Mouse (Mus musculus) adrenal gland, postnatal 25 days (tissue): ENCODE data around the gene Mcu. TPM values are rescaled to one million over a fixed set of nuclear protein-coding genes. Genes with fewer than 3 reads are reported as not detected.

Experiments used
- DNase-seq: peaks from one replicate; pipeline ENCODE4 v3.0.0; 2021; ENCODE audit warnings: mixed read lengths
- total RNA-seq: library from RNA; stranded (reverse); gene quantifications from 2 replicates; pipeline ENCODE4 v1.2.3, GENCODE M21; 2021

Gene Mcu
- total RNA-seq, 1 experiment from 2014 or later = 52.3 TPM

DNA sequence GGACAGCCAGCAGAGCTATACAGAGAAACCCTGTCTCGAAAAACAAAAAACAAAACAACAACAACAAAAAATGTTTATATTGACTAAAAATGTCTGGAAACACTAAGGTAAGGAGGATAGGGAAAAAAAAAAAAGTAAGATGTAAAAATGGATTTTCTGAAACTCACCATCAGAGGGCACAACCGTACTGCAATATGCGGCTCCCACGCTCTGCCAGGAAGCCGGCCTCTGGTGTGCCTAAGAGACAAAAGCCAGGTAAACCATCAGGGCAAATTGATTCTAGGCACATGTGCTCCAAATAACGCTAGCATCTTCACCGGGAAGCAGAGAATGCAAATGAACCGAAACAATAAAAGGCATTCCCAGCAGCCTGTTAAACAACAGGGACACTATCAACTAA lies 125.6 kb downstream of the Mcu start:
- DNase-seq = peak; percentile 20

DNA sequence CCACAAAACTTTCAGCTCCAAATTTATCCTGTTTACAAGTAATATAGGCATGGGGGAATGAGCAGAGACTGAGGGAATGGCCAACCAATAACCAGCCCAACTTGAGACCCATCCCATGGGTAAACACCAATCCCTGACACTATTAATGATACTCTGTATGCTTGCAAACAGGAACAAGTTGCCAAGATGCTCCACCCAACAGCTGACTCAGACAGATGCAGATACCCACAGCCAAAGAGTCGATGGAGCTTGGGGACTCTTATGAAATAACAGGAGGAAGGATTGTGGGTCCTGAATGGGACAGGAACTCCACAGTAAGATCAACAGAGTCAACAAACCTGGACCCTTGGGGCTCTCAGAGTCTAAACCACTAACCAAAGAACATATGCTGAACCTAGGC lies 127.1 kb downstream of the Mcu start:
- DNase-seq = no peak

DNA sequence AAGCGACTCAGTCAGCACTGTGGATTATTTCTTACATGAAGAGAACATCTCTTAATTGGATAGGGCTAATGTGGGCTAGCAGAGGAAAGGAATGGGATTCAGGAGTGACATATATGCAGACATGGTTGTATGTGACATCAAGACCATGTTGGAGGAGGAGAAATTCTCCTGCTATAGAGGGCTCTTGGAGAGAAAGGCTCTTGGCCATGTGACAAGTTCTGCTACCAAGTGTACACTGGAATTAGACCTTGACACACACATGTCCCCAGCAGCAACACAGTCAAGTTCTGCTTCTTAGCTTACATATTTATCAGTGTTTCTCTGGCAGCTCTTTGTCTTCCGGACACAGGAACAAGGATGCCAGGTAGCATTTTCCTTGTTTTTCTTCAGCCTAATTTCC lies 129.1 kb downstream of the Mcu start:
- DNase-seq = no peak

DNA sequence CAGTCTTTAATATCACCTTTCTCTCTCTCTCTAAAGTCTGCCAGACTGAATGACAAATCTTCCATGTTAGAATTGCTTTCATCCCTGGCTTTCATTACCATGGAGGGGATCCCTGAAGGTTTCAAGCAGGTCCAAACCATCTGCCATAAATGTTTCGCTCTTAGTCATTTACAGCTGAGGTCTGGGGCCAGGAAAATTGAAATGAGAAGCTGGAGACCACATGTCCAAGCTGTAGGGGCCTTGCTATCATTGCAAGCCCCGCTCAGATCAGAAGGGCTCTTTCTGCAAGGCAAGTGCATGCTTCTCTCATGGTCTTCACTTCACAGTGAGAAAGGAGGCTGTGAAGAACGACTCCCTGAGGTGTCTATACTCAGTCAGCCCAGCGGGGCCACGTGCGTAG lies 132.2 kb downstream of the Mcu start:
- DNase-seq = no peak

DNA sequence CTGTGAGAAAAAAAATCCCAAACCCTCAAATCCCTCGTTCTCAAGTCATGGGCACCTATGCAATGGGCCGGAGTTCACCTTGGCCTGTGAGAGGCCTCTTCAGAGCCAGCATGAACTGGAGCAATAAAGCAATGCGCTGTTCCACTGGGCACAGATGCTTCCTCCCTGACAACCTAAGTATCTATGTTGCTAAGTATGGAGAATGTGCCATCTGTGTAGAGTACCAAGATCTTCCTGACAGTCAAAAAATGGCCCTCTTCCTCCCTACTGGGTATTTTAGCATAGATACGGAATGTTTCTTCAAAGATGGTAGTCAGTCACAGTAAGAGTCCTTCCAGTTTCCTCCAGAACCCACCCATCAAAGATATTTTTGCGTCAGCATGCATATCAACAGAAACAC lies 135.1 kb downstream of the Mcu start:
- no peak for DNase-seq

DNA sequence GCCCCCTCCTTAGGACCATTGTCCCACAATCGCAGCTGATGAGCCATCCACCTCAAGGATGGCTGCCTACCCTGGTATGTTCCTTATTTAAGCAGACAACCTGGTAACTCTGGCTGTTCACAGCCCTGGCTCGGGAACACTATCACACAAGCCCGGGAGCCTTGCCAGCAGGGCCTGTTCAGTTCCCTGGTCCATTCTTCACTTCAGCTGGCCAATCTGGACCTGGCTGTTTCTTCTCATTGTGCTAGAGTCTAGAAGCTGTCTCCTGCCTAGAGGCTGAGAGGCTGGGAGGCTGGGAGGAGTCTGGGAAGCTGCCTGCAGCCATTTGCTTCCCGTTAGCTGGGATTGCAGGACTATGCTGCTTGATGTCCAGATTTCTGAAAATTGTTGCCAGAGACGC lies 146.0 kb downstream of the Mcu start:
- DNase-seq = no peak

DNA sequence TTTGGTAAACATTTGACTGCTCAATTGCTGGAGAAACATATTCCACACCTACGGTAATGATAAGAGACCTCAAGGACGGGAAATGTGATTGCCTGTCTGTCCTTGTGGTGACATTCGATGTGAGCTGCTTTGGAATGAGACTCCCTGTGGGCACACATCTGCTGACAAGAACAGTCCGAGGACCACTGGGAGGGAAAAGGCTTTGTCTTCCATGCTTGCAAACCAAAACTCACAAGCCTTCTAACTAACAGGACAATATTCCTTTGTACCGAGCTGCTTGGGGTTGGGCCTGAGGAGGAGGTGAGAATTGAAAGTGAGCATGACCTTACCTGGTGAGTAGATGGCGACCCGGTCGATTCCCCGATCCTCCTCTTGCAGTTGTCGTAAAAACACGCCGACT lies 149.2 kb downstream of the Mcu start:
- DNase-seq = no peak

DNA sequence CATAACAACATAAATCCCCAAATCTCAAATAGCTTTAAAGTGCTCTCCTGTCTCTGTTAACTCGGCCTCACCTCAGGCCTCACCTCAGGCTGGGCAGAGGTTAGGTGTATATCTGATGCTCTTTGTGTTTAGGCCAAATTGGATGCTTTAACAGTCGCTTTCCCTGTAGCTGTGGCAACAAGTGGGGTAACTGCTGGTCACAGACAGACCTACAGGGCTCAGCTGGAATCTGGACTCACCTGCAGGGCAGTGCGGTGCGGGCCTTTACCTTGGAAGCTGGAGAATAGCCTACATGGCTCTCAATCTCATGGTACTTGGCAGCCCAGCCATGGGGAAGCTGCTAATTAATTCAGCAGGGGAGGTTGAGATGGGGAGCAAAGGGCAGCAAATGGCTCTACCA lies 149.9 kb downstream of the Mcu start:
- no peak for DNase-seq

DNA sequence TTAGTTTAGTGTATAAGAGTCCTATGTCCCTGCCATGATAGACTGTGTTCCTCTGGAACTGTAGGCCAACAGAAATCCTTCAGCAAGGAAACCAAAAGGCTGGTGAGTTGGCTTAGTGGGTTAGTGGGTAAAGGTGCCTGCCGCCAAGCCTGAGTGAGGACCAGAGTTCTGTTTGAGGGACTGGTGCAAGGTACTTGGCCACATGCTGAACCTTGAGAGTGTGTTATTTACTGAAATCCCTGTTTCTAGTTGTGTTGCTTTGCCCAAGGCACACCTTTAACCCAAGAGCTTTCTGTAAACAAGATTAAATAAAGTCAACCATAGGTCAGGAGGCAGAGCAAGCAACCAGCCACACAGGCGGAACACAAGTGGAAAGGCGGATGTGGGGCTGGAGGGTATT lies 150.9 kb downstream of the Mcu start:
- no peak for DNase-seq

DNA sequence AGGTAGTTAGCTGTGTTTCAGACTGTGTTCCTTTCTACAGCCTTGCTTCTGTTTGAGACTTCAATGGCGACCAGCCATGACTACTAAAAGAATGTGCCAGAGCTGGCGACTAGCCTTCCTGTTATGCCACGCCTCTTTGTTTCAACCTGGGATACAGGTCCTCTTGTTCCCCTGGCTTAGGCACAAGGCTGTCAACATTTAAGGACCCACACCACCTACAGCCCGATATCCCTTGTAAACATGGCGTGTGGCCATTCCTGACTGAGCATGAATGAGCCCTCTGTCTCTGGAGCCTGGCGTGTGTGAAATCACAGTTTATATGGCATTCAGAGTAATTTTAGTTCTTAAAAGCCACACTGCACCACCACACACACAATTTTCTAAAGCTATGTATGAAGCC lies 154.2 kb downstream of the Mcu start:
- DNase-seq = no peak

DNA sequence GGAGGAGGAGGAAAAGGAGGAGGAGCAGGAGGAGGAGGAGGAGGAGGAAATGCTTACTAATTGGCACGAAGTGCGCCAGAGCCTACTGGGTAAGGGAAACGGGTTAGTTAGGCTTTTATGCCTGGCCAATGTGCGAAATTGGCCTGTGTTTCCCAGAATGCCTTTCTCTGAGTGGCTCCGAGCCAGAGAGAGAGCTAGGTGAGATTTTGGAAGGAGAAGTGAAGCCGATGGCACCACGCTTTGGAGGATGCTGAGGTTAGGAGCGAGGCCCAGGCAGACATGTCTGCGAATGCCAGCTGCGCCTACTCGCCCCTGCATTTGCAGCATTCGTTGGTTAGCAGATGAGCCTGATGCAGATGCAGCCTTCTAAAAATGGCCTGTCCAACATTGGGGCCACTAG lies 156.7 kb downstream of the Mcu start:
- DNase-seq = no peak

DNA sequence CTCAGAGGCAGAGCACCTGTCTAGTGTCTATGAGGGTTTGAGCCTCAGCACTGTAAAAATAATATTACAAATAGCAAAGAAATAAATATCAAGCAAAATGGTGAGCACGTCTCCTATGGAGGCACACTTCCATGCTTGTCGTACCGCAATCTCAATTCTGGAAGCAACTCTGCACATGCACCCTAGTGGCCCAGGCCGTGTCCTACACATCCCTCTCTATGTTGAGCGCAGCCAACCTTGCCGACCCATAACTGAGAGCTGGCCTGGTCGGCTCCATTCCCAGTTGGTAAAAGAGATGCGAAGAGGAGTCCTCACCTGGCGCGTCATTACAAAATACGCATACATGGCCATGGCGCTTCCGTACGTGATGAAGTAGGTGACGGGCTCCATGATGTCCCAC lies 161.9 kb downstream of the Mcu start:
- DNase-seq = no peak

DNA sequence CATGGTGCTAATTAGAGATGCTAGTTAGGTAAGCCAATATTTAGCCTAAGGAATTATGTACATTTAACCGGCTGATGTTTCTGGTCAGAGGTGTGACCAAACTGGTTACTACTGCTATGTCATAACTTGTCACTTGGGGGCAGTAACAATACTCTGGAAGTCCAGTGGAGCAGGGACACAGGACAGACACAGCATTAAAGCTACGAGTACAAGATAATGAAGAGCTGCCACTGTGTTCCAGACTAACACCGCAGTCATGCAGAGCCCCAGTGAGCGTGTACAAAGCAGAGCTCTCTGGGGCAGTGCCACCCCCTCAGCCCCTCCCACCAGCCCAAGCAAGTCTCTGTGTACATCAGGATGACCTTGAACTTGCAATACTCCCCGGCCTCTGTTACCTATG lies 164.7 kb downstream of the Mcu start:
- DNase-seq = no peak

DNA sequence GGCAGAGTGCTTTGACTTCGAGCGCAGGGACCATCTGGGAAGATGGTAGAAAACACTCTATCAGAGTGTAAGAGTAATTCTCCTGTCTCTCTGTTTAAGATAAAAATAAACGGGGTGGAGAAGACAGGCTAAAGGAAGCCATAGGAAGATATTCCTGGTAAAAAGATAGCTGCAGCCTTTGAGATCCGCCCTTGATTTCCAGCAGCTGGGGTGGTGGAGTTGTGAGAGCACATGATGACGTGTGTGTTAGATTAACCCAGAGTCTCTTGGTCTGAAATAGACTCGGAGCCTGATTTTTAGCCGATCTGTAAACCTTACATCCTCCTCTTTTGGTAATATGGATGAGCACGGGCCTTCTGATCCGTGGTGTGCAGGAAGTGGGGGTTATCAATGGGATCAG lies 168.9 kb downstream of the Mcu start:
- DNase-seq = no peak

DNA sequence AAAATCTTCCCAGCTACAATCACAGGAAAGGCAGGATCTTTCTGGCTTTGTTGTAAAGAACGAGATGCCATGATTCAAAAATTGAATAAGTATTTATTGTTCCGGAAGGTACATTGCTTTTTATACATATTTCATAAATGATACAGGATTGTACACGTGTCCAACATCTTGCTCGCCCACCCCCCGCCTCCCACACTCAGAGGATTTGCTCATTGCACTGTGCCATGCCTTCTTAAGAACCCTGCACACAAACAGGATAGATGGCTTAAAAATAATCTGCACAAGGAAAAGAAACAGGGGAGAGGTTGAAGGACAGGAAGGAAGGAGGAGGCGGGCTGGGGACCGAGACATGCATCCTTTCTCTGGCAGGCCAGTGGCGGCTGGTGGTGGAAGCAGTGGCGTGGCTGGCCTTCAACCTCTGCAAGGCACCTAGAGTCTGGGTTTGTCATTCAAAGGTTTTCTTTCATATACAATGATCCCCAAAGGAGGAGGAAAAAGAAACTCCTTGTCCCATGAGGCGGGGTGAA lies 169.5 kb downstream of the Mcu start:
- DNase-seq = no peak

DNA sequence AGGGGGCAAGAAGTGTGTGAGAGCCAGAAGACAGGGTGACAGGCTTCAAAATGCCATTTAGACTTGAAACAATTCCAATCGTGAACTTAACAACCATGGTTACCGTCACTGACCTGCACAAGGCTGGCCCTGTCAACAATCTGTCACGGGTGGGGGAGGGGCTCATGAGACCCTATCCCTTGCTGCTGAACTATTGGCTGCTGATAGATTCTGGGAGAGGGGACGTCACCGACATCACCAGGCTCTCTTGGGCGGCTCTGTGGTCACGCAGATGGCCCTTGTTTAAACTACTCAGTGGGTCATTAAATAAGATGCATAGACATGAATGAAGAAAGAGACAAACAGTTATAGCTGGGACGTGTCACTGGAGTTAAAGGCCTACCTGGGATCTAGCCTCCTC lies 171.9 kb downstream of the Mcu start:
- no peak for DNase-seq

DNA sequence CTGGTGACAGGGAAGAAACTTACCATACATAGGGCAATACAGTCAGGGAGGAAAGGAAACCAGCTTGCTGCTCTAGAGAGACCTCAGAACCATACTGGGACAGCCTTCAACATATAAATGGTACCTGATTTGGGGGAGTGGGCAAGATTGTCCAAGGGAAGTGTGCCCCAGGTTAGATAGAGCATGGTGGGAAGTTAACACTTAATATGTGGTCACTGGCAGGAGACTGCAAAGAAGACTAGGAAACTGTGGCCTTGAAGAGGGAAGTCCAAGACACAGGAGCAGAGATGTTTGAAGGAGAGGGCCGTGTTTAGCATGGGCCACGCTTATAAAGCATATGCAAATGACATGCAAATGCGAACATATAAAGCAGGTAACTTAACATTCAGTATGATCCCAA lies 172.4 kb downstream of the Mcu start:
- DNase-seq = no peak

DNA sequence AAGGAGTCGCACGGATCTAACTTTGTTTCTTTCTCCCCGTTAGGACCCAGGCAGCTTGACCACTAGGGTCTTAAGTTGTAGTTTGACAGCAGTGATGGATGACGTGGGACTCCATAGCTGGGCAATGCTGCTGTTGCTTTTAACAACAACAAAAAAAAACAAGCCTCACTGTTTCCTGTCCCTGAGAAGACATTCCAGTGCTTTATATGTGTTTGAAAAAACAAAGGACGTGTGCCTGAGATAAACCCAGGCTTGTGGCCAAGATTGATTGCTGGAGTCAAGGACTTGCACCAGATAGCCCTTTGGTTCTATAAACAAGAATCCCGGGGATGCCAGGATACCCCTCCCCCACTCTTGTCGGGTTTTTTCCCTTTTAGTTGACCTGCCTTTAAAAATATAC lies 173.3 kb downstream of the Mcu start:
- peak; percentile 22 for DNase-seq

DNA sequence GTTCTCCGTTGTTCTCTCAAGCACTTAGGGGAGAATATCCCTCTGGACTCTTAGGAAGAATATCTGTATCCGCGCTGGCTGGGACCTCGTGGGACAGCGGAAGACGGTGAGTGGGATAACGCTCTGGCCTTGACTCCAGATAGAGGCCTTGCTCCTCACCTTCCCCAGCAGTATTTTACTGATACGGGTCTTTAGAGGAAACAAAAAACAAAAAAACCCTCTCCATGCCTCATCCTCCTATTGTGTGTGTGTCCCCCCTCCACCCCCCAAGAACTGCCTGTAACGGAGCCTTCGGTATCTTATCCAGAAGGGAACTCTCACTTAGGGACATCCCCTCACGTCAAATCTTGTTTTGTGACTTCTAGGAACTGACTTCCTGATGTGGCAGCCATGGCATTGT lies 174.8 kb downstream of the Mcu start, which contains the start of gene Oit3:
Gene Oit3 (minus strand): TSS at position 44 of the 400 bp plus-strand sequence.
- DNase-seq = no peak

DNA sequence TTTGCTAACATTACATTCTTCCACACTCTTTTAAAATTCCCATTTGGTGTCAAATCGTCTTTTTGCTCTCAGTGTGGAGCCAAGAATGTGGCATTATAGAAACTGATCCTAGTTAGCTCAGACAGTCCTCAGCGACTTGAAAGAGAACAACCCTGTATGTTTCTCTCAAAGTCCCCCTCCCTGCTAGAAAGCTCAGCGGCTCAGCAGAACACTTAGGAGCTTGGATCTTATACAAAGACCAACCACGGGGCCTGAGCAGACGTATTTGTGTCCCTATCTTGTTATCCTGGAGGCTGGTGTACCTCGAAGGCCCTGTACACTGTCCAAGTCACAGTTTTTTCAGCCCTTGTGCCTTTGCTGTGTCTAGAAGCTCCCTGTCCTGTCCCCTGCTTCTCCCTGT lies 176.3 kb downstream of the Mcu start:
- no peak for DNase-seq

DNA sequence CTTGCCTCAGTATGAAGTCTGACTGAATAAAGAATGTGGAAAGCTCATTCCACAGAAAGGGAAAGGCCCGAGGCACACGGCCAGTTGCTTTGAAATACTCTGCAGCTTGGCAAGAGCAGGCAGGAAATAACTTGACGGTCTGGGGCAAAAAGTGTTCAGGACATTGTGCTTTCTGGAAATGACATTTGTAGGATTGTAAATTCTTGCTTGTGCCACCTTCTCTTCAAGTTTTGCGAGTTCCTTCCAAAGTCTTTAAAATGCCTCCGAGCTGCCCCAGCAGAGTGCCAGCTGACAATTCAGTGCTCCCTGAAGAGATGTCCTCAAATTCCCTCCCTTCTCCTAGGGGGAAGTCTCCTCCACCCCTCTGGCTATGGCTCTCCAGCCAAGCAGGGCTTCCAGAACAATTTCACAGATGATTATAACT lies 177.0 kb downstream of the Mcu start:
- DNase-seq = peak; percentile 45

DNA sequence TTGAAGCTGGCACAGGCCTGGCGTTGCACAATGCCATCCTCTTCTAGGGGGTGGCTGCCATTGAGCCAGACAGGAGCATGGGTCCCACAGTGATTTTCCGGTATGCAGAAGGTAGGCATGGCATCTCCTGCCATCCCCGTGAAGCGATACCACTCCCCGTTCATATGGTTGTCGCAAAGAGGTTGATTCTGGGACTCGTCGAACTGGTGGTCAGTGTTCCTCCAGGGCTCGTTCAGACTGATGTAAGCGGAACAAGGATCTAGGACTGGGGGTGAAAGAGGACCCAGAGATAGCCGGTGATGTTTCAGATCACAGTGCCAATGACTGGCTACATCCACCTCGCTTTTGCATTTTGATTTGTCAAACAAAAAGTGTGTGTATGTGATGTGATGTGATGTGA lies 177.8 kb downstream of the Mcu start:
- no peak for DNase-seq

DNA sequence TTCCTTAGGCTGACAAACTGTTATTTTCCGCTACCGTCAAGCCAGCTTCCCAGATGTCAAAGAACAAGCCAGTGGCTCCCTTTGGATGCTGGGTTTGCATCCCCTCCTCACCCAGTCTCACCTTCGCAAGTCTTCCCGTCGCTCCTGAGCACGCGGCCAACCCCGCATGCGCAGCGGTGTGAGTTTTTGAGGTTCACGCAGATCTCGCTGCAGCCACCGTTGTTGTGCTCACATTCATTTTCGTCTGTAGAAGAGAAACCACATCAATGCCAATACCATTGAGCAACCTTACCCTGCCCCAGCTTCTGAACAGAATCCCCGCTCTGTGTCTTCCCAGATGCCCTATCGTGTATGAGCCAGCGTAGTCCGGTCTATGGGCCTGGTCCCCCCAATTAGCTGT lies 180.7 kb downstream of the Mcu start:
- DNase-seq = no peak

DNA sequence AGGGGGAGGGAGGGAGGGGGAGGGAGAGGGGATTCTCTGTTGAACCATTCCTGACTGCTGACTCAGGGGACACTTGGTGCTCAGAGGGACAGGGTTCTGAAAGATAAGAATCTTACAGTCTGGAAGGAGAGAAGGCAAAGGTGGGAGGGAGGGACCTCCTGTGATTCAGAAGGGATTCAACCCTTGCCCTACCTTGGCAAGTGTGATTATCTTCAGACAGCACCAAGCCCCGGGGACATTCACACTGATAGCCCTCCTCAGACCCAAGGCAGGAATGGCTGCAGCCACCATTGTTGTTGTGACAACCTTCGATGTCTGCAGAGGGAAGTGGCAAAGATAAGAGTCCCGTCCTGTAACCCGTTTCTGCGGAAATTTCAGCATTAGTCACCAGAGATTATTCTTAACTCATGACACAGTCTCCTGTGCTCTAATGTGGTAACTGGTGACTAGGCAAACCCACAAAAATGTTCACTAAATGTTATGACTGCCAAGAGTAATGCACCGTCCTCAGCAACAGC lies 185.7 kb downstream of the Mcu start:
- no peak for DNase-seq
